Mouse (Mus musculus): Measurements from ENCODE around the gene Vmn2r34.
"Not testable (repeated sequence)": the region's sequence is repeated elsewhere in the genome, so short reads cannot be mapped to it uniquely, and the experiment has no call there.

DNA sequence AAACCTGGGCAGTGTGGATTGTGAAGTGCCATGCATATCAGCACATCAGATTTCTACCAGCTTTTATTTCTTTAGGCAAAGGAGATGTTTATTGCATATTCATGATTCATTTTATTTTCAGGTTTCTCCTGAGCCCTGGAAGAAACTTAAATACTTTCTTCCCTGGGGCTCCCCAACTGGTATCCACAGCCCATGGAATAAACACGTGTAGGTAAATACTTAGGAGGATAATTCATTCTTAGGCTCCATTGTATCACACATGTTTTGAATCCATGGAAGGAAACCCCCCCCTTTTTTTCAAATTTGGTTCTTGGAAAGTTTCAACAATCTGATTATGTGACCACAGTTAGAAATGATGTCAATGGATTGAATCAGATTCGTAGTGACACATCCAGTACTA is at the start of gene Vmn2r34:
- not testable (repeated sequence) for TF ChIP-seq CTCF (IDR thresholded peaks at IDR 0.05); EP300 (IDR thresholded peaks at IDR 0.05; ENCODE audit: insufficient read depth, low read depth, low read length)

All from heart, adult 2 months (tissue).